Mouse (Mus musculus) layer of hippocampus, postnatal 25 days (tissue): ENCODE measurements around the gene Grin3b. TPM values are rescaled to one million over a fixed set of nuclear protein-coding genes. Genes with fewer than 3 reads are reported as not detected.

Source experiments
- DNase-seq, 2 experiments: peaks; one replicate each; pipeline ENCODE4 v3.0.0; 2022; ENCODE audit warnings: mixed read lengths in 2 of 2, low spot score in 1 of 2; ENCODE audit errors: extremely low spot score in 1 of 2
- total RNA-seq, 2 experiments: library from RNA; stranded (reverse); gene quantifications; 2 replicates each; pipeline ENCODE4 v1.2.3; 2021

The Grin3b gene
- under 1 TPM; 0.12 to 0.15 TPM for total RNA-seq

DNA sequence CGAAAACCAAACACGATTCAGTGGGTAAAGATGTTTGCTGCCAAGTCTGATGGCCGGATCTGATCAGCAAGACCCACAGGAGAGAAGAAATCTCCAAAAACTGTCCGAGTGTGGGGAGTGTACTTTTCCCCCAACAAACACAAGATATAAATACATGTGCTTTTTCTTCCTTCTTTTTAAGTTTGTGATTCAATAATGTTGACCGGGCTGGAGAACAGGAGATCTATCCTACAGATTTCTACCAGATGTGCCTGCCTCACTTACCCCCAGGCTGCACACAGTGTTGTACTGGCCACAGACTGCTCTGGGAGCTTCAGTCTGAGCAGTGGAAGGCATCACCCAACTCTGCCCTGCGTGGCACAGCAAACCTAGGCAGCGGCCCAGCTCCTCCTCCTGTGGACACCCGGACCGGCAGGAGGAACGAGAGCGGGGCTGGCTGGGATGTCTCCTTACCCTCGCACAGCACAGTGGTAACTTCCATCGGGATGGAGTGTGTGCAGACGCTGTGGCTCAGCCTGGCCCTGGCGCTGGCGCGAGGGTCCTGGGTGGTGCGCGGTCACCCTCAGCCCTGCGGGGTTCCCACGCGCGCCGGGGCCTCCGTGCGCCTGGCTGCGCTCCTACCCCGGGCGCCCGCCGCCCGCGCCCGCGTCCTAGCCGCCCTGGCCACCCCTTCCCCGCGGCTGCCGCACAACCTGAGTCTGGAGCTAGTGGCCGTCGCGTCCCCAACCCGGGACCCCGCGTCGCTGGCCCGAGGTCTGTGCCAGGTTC, at the start of gene Grin3b:
Gene Grin3b (plus strand): TSS at position 301 of the 768 bp plus-strand sequence.
- no peak for DNase-seq

DNA sequence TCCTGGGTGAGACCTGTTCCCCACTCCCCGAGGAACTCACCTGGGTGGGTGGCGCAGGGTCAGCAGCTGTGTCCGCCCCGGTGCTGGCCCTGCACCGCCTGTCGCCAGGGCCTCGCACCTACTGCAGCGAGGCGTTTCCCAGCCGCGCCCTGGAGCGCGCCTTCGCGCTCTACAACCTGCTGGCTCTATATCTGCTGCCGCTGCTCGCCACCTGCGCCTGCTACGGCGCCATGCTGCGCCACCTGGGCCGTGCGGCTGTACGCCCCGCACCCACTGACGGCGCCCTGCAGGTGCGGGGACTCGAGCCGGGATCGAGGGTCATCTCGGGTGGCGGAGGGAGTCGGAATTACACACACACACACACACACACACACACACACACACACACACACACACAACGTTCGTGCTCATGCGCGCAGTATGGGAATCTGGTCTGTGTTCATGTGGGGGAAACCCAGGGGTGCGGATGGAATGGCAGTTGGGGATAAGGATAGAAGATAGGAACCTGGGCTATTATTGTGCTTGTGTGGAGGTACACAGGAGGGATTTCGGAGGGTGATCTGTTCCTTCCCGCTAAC, 49.5 kb upstream of the Grin3b start, which contains the start of gene R3hdm4:
Gene R3hdm4 (minus strand): TSS at position 251 of the 578 bp plus-strand sequence.
- DNase-seq = no peak

DNA sequence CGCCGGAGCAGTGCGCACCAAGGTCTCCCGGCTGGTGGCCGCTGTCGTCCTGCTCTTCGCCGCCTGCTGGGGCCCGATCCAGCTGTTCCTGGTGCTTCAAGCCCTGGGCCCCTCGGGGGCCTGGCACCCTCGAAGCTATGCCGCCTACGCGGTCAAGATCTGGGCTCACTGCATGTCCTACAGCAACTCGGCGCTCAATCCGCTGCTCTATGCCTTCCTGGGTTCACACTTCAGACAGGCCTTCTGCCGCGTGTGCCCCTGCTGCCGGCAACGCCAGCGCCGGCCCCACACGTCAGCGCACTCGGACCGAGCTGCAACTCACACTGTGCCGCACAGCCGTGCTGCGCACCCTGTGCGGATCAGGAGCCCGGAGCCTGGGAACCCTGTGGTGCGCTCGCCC, 48.9 kb upstream of the Grin3b start:
- no peak for DNase-seq

DNA sequence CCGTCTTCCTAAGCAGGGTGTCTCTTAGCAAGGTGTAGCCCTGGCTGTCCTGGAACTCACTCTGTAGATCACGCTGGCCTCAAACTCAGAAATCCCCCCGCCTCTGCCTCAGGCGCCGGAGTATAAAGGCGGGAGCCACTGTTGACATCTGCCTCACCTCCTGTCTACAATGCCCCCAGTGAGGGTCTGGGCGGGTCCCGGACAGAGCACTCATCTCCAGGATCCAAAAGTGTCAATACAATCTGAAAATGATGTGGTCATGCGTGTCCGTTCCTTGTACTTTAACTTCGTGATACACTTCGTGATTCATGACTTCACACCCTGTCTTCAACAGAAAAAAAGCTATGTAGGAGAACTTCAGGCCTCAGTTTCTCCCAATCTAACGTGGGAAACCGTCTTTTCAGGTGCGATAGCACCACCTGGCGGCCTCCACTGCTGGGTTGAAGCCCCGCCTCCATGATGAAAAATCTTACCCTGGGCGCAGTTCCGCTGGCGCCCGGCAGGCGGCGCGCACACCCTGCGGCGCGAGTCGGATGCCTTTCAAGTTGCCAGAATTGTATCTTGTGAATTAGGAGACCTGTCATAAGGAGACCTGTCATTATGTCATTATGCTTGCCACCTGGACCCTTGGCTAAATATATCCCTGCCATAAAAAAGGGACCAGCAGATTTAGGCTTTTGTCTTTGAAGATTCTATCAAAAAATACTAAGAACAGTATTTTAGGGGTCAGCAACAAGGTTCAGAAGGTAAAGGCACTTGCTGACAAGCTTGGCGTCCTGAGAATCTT, 45.3 kb upstream of the Grin3b start:
- DNase-seq = peak; percentile 97 to 99

DNA sequence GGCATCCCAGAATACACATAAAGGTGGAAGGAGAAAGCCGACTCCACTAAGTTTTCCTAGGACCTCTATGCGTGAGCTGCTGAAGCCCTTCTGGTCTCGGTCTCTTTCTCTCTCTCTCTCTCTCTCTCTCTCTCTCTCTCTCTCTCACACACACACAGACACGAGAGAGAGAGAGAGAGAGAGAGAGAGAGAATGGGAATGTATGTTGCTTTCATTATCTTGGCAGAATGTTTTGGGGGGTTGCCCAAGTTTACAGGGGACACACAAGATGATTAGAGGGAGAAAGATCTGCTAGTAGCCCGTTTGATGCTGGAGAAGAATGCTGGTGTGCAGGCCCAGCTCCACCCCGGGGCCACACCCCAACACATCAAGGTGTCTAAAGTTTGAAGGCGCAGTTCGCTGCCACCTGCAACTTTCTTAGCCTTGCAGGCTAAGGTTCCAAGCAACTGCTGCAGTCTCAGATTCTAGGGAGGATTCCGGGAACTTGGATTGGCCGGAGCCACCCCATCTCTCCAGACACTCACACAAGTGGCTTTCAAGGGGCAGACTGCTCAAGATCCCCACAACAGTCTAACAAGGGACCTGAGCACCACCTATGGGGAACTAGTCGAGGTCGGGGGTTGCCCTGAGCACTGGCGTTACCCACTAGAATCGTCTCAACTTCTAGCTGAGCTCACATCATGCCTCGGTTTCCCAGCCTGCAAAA, 44.6 kb upstream of the Grin3b start:
- DNase-seq = no peak

DNA sequence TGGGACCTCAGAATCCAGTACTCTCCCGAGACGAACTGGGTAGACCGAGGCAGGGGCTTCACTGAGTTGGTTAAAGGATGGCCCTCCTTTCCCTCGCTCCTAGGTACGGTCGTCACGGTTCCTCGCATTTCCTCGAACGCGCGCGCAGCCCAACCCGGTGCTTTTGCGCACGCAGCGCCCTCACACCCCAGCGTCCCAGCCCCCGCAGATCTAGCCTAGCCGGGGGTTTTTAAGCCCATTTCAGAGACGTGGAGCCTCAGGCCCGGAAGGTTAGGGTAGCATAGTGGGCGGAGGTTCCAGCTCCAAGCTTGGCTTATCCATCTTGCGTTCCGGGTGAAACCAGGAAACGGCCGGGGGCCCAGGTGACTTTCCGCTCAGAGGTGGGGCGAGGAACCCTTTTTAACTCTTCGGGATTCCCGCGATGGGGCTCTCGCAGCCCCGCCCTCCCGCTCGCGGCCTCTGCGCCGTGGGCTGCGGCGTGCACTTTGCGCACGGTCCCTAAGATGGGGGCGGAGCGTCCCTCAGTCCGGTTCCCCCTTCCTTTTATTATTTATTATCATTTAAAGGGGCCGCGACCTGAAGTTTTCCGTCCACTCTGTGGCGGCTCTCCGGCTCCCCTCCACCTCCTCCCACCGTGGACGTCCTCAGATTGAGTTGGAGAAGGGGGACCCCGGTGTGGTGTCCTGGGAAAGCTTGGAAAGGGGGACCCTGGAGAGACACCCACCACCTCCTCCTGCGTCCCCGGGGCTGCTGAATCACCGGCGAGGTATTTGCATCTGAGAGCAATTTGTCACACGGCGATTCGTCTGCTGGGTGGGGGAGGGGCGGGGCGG, 43.8 kb upstream of the Grin3b start, which contains the start of gene Arid3a:
Gene Arid3a (plus strand): TSS at position 553 of the 833 bp plus-strand sequence.
- DNase-seq = peak; percentile 78 to 86

DNA sequence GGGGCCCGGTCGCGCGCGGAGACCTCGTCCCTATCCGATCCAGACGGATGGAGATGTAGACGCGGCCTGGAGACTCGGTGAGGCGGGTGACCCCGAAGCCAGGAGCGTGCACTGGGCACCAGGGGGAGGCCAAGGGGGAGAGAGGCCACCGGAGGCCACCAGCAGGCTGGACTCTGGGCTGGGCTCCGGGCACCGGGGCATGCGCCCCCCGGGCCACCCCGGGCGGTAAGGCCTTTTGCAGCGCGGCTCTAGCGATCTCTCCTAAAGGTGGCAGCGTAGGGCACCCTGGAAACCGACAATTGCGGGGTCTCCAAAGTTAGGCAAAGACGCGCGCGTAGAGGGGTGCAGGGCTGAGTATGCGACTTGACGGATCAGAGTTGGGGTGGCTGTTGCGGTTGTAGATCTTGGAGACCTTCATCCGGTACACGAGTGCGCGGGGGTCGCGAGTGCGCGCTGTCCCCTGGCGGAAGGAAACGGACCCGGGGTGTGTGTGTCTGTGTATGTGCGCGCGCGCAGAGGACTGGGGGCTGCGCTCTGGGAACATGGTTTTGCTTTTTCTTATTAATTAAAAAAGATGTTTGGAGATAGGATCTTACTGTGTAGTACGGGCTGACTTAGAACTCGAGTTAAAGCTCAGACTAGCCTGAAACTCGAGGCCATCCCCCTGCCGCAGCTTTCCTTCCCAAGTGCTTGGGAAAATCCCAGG, 43.0 kb upstream of the Grin3b start:
- peak; percentile 52 for DNase-seq

DNA sequence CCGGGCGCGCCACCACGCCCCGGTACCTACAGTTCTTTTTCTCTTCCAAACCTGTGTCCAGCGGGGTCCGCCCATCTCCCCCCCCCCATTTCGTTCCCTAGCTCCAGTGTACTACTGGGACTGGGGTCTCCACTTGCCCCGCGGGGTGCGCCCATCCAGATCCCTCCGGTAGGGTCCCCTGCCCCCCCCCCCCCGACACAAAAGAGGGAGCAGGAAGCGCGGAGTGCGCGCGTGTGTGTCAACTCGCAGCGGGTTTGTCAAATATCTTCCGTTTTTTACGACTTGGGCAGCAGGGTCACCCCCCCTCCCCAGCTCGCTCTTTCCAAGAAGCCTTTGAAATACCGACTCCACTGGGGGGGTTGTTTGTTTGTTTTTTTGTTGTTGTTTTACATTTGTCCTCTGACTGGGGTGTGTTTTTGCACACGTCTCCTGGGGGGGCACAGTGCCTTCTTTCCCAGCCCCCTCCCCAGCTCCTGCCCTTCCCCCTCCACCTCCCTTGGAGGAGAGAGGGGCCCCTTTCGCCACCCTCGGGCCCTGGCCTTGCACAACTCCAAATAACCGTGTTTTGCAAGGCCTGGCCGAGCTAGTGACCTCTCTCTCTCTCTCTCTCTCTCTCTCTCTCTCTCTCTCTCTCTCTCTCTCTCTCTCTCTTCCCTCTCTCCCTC, 42.4 kb upstream of the Grin3b start:
- no peak for DNase-seq

DNA sequence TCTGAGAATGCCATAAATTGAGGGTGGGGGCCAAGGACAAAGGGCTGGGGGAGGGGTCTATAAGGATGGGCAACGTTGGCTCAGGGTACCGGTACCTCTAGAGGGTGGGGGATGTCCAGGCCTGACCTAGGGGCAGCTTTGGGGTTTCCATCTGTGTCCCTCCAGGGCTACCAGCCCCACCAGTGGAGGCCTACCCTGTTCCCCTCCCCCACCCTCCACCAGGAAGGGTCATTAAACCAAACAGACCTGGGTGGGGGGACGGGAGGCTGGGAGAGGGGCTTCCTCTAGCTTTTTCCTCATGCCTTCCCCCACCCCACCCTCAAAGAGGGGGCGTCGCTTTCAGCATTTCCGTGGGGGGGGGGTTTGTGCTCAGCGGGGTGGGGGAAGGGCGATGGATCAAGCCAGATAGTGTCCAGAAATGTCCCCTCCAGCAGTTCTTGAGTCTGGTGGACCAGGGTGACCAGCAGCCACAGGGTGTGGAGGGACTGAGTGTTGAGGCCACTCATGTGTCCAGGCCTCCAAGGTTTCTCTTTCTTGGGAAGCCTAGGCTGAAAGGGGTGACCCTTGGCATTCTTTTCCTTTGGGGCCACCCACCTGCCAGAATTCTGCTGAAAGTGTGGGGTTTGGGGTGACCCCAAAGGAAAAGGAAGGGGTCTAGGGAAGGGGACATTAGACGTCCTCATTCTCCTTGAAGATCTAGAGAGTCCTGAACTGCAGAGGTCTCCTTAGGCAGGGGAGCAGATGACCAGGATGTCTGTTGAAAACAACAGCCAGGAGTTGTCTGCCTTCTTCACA, 41.4 kb upstream of the Grin3b start:
- DNase-seq = no peak

DNA sequence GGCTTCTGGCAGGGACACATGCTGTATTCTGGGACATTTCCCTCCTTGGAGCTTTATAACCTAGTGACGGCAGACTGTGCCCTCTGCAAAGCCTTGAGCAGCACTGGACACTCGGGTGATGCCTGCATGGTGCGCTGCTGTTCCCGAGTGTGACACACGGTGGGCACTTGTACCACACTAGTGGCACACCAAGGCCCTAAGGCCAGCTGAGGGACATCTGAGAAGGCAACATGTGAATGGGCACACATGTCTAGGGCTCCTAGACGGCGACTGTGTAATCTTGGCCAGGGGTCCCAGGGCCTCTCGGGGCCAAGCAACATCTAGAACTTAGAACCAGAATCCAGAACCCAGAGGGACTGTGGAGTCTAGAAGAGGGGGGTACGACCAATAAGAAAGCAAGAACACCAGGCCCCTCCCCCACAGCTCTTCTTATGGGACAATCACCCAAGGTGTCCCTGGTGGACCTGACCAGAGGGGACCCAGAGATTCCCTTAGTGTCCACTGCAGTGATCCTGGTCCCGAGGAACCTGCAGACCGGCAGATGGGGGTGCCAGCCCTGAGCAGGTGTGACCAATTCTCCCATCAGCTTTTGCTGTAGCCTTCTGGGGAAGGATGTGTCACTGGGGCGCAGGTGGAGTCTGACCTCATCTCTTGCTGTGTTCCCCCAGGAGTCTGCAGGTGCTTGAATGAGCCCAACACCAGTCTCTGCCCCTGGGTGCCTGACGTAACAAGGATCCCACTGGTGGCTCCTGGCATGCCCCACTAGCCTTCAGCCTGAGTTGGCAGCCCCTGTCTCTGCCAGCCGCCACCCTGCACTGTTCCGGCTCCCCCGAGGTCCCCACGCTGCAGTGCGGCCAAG, 40.3 kb upstream of the Grin3b start:
- DNase-seq = no peak

DNA sequence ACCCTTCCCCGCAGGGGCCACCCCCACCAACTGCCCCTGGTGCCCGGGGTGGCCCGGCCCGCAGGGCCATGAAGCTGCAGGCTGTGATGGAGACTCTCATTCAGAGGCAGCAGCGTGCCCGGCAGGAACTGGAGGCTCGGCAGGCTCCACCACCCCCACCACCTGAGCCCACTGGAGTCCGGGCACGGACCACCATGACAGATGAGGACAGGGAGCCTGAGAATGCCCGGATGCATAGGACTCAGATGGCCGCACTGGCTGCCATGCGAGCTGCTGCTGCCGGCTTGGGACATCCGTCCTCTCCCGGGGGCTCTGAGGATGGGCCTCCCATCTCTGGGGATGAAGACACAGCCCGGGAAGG, 39.7 kb upstream of the Grin3b start:
- no peak for DNase-seq

DNA sequence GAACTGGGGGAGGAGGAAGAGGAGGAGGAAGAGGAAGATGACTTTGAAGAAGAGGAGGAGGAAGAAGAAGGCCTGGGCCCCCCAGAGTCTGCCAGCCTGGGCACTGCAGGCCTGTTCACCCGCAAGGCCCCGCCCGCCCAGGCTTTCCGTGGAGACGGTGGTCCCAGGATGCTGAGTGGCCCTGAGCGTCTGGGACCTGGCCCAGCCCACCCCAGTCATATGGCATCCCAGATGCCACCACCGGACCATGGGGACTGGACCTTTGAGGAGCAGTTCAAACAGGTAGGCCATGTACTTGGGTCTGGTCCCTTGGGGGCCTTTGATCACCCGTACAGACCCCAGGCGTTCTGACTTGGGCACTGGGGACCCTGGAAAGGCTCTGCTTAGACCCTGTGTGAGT, 38.7 kb upstream of the Grin3b start:
- DNase-seq = no peak

DNA sequence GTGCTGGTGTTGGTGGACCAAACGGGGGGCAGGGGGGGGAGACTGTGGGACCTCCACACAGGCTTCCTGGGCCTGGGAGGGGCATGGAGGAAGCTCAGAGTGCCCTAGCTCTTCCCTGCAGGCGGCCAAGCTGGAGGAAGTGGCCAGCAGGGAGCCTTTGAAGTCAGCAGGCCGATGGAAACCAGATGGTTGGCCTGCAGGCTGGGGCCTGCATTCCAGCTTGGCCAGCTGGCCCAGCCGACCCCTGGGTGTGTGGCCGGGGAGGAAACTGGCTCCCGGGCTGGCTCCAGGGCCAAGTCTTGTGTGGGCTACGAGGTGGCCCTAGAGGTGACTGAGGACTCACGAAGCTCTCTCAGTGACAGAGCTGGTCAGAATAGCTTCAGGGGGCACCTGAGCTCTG, 37.8 kb upstream of the Grin3b start:
- no peak for DNase-seq

DNA sequence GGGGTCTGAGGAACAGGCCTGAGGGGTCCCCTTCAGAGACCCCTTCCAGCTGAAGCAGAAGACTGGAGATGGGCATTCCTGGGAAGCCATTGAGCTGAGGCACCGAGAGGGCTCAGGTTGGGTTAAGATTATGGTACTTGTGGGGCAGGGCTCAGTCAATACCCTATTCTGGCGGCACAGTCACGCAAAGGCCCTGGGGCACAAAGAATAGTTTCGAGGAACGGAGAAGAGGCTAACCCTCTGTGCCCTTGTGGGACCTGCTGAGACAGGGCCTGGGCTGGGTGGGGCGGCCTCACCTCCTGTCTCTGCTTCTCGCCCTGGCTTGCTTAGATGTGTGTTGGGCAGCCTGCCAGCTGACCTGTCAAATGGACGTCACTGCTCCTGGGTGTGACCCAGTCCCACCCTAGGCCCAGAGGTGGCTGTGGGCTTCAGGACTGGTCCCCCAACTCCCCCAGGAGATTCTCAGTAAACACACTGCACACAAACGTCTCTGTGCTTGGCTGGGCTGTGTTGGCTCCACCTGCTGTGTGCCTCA, 37.3 kb upstream of the Grin3b start:
- DNase-seq = no peak

DNA sequence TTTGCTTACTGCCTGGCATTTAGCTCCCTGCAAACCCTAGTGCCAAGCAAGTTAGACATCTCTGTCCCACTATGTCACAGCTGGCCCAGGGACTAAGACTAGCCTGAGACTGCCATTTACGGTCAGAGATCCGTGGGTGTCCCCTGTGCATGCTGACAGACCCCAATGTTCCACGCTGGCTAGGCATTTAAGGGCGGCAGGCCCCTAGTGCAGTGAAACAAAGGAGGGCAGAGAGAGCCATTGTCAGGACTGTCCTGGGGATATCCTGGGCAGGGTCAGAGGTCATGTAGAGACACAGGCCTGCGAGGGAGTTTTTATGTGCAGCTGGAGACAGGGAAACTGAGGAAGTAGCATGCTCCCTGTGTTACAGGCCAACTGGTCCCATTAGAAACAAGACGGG, 36.7 kb upstream of the Grin3b start:
- DNase-seq = no peak

DNA sequence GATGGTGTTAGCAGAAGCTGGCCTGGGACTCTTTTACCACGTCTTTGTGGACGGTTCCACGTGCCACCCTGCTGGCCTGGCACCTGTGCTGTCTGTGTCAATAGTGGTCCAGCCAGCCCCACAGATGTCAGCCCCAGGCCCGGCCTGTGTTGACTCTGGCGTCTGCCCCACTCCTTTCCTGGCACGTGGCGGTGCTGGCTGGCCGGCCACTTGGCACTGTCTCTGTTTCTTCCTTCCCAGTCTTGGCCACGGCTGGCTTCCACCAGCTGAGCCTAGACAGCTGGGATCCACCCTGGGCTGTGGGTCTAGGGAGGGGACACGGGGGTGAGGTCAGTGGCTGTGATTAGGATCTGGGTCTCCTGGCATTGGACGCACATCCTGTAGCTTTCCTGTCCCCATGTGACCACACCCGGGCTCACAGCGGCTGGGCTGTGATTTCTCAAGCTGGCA, 36.2 kb upstream of the Grin3b start:
- peak in 1 of 2 experiments; percentile 51 for DNase-seq
